Mouse (Mus musculus): Measurements from ENCODE around the gene Timp1.

Timp1 gene

DNA sequence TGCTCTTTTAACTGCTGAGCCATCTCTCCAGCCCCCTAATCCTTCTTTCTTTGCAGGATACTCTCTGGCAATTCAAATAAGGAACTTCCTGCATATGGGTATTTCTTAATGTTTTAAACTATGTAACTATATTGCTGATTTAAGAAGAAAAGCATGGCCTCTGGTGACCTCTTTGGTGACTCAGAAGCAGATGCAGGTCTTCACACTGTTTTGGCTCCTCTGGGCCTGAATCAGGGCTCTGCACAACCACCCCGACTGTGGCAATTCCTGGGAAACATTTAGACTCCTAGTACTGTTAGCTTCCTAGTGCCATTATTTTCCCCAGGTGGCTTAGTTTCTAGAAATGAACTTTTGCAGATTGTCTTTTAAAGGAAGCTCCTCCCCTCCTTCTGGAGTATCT, 53.5 kb downstream of the Timp1 start:
- intact Hi-C loops (cut with DNase I) = no loop called here

Small RNA genes within 50 kb of the gene (microRNA-seq; reads per million reads assigned to microRNA genes)
- 0 reads per million in 2 experiments for gene Gm24824
- gene Mir5617 = 0.46 to 0.62 reads per million in 2 experiments
